Mouse (Mus musculus) testis, adult 2 months (tissue): Measurements from ENCODE around the gene Stk39. TPM values are rescaled to one million over a fixed set of nuclear protein-coding genes. Genes with fewer than 3 reads are reported as not detected.

Experiments used
- H3K27ac ChIP-seq: fragments of 200-500 bp; 2 replicates; pipeline ENCODE4 v1.5.1; 2012; ENCODE audit warnings: low read depth, low read length; ENCODE audit not compliant: control insufficient read depth, insufficient read depth
- H3K27me3 ChIP-seq: fragments of 200-500 bp; 2 replicates; pipeline ENCODE4 v1.6.1; 2012; ENCODE audit warnings: mild to moderate bottlenecking, low read length, moderate library complexity; ENCODE audit not compliant: control insufficient read depth, insufficient read depth
- H3K36me3 ChIP-seq: fragments of 200-500 bp; 2 replicates; pipeline ENCODE4 v1.6.1; 2012; ENCODE audit warnings: mild to moderate bottlenecking, low read length; ENCODE audit not compliant: control insufficient read depth, insufficient read depth
- H3K4me1 ChIP-seq: fragments of 200-500 bp; 2 replicates; pipeline ENCODE4 v1.6.1; 2012; ENCODE audit warnings: low read length; ENCODE audit not compliant: control insufficient read depth, insufficient read depth
- H3K4me3 ChIP-seq: fragments of 200-500 bp; 2 replicates; pipeline ENCODE4 v1.5.1; 2012; ENCODE audit warnings: low read depth, mild to moderate bottlenecking, low read length, moderate library complexity, mixed read lengths; ENCODE audit not compliant: control insufficient read depth
- CTCF ChIP-seq: fragments of 200-500 bp; IDR thresholded peaks from 2 replicates; pipeline ENCODE4 v1.5.1; 2012; ENCODE audit warnings: low read depth, mild to moderate bottlenecking, inconsistent platforms, low read length, moderate library complexity; ENCODE audit not compliant: control insufficient read depth, insufficient read depth, insufficient replicate concordance
- POLR2A ChIP-seq: fragments of 200-500 bp; IDR thresholded peaks from 2 replicates; pipeline ENCODE4 v1.6.1; 2012; ENCODE audit warnings: low read depth, mild to moderate bottlenecking, inconsistent platforms, low read length, moderate library complexity; ENCODE audit not compliant: control insufficient read depth
- polyA plus RNA-seq: library from polyadenylated mRNA; depleted of rRNA; stranded (reverse); fragments of >200 nt; gene quantifications from 2 replicates; pipeline ENCODE4 v1.2.3, GENCODE M21; 2012

The Stk39 gene
- polyA plus RNA-seq, 1 experiment, result 118 TPM

DNA sequence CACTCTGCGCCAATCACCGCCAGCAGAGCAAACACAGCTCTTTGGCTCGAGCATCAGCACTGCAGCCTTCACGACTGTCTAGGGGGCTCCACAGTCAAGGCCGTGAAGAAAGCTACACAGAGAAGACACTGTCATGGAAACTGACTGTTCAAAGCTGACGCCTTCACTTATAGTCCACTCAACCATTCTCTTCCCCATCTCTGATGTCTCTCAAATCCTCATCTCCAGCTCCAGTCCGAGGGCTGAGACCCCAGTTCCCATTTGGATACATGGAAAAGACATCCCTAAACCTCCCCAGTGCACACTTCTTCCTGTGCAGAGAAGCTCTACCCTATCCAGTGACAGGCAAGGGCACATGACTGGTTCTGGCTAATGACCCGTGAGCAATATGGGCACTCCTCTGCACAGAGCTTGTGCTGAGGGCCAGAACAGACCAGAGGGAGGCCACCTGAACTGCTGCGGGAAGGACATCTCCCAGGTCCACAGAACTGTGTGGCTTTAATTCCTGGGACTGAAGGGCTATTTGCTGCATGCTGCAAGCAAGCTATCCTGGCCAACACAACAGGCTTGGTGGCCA lies 38.2 kb downstream of the Stk39 start:
- H3K4me1 ChIP-seq, result no peaks in the 10 kb centered on the region; the same call in none of the 2 replicates
- no peak overlapping the region for H3K4me3 ChIP-seq
- no peaks in the 10 kb centered on the region for H3K36me3 ChIP-seq
- no peaks in the 10 kb centered on the region for H3K27me3 ChIP-seq
- no peak for TF ChIP-seq CTCF
- TF ChIP-seq POLR2A, result no peak
- no peak overlapping the region; the same call in 1 of the 2 replicates for H3K27ac ChIP-seq

DNA sequence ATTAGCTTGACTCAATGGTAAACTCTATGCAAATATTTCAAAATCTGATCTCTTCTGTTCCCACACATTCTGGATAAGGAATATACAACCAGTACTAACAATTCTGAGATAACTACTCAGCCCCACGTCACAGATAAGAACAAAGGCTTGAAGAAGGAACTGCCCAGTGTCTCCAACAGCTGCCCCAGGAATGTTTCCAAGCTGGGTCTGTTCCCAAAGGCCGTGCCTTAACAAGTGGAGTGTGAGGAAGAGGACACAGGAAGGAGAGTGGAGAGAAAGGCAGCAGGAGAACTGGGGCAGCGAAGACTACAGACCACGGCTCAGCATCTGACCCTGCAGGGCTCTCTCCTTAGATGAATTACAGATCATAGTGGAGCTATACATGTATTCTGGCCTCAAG lies 39.2 kb downstream of the Stk39 start:
- Histone ChIP-seq H3K27ac (no peak overlapping the region; the same call in 1 of the 2 replicates), H3K36me3 (no peaks in the 10 kb centered on the region), H3K4me3 (no peak overlapping the region), H3K27me3 (no peaks in the 10 kb centered on the region), H3K4me1 (no peaks in the 10 kb centered on the region; the same call in none of the 2 replicates)
- TF ChIP-seq CTCF (no peak), POLR2A (no peak)

DNA sequence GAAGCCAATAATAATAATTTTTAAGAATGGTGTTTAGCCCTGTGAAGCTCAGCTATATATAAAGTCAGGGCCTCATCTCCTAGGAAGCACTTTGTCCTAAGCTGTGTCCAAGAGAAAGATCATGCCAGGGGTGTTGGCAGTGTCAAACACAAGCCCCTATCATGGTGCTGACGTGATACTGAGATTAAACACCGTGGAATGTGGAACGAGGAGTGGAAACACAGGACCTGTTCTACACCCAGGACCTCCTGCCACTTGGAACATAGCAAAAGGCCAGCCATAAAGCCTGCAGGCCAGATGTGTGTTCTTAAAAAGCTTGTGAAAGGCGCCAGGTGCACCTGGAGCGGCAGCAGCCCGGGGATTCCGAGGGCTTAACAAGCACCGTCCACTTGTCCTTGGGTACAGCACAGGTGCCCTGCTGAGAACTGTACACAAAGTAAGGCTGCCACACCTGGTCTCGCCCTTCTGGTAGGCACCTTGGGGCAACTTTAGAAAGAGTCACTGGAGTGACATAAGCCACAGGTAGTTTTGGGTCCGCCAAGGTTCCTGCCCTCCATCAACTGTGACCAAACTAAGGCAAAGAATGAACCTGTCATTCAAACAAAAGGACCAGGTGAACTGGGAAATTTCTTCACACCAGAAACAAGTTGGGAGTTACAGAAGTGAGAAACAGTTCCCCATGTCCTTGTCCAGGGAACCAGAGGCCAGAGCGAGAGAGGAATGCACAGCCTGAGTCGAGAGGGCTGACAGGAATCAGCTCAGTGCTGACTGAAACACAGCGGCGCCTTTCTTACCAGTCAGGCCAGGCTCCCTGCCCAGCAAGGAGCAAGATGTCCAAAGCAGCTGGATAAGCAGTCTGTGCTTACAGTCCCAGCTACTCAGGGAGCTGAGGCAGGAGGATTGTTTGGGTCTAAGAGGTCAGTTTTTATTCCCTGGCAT lies 40.8 kb downstream of the Stk39 start:
- no peak overlapping the region; the same call in 1 of the 2 replicates for H3K27ac ChIP-seq
- TF ChIP-seq POLR2A (no peak), CTCF (no peak)

DNA sequence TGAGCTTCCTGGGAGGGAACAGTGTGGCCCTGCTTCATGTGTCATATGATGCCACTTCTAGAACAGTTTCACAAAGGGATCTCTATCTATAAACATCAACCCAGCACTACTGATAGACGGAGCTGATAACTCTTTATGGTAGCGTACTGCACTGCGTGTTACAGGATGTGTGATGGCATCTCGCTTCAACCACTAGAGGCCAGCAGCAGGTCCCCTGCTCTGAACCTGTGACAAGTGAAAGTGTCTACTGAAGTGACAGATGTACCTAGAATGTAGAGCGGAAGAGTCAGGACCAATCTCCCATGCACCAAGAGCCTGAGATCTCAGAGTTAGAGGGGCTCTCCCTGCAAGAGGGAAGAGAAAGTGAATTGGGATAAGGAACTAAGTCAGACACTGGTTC lies 41.6 kb downstream of the Stk39 start:
- Histone ChIP-seq H3K4me1 (no peaks in the 10 kb centered on the region; the same call in none of the 2 replicates), H3K4me3 (no peak overlapping the region), H3K27me3 (no peaks in the 10 kb centered on the region), H3K27ac (no peak overlapping the region), H3K36me3 (no peaks in the 10 kb centered on the region)
- no peak for TF ChIP-seq CTCF

More for the DNA sequence above, 40.8 kb downstream of the Stk39 start:
- Histone ChIP-seq H3K4me1 (no peaks in the 10 kb centered on the region; the same call in none of the 2 replicates), H3K36me3 (no peaks in the 10 kb centered on the region), H3K4me3 (no peak overlapping the region), H3K27me3 (no peaks in the 10 kb centered on the region)

DNA sequence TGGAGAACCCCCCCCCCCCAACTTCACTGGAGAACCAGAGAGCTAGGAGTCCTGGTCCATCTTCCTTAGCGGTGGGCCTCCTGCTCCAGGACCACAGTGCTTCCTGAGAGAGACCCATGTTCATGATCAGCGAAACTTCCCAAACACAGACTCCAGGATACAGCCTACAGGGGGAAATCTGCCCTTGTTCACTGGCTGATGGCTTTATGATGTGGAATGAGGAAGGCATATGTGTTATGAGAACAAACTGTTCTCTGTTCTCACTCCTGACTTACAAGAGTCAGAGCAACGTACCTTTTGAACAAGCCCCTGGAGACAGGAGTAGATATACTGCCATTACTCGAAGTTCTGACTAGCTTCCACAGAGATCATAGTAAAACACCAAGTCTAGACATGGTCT lies 42.6 kb downstream of the Stk39 start:
- no peak overlapping the region for H3K27ac ChIP-seq

DNA sequence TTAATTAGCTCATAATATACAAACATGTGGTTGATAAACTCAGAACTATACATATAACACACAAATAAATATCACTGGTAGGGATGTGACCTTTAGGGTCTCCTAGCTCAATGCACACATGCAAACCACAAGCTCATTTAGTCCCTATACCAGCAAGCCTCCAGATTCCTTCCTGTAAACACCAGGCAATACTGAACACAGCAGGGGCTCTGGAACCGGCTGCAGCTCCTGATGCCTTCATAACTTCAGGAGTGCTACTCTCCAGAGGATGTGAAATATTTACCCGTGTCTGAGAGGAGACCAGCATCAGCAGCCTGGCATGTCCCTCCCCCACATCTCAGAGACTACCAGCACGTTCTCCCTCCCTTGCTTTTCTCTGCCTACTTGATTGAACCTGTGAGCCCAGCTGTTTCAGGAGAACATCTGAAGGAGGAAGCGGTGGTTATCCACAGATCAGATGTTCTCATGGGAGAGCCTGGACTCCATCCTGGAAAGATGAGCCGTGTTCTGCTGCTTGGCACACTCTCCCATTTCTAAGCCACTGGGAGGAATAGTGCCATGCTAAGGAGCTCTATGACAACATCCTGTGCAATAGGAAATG lies 45.0 kb downstream of the Stk39 start:
- H3K4me1 ChIP-seq, result no peaks in the 10 kb centered on the region; the same call in none of the 2 replicates
- no peaks in the 10 kb centered on the region for H3K36me3 ChIP-seq
- no peak overlapping the region for H3K27ac ChIP-seq
- no peaks in the 10 kb centered on the region for H3K27me3 ChIP-seq
- H3K4me3 ChIP-seq, result no peak overlapping the region
- TF ChIP-seq POLR2A (no peak), CTCF (no peak)

More for the DNA sequence above, 42.6 kb downstream of the Stk39 start:
- no peaks in the 10 kb centered on the region; the same call in none of the 2 replicates for H3K4me1 ChIP-seq
- no peaks in the 10 kb centered on the region for H3K27me3 ChIP-seq
- no peak for TF ChIP-seq CTCF
- no peak for TF ChIP-seq POLR2A
- H3K4me3 ChIP-seq, result no peak overlapping the region
- H3K36me3 ChIP-seq, result no peaks in the 10 kb centered on the region

DNA sequence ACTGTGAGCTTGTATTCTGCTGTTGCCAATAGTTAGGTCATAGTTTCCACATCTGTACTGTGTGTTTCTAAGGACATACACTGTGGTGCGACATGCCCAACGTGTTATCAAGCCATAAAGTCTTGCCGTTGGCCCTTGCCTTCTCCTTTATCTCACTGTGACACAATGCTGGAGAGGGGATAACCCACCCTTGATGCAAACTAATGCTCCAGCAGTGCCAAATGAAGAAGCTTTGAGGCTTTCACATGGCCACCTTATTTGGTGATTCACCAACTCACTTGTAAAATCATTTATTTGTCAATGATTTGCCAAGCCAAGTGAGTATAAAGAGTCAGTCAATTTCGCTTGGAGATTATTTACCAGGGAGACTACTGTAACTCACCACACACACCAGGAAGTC lies 46.0 kb downstream of the Stk39 start:
- Histone ChIP-seq H3K27ac (no peak overlapping the region), H3K36me3 (no peaks in the 10 kb centered on the region), H3K27me3 (no peaks in the 10 kb centered on the region), H3K4me1 (no peaks in the 10 kb centered on the region; the same call in none of the 2 replicates), H3K4me3 (no peak overlapping the region)
- TF ChIP-seq POLR2A, result no peak
- TF ChIP-seq CTCF, result no peak
